Mouse (Mus musculus) hindbrain, embryonic 12.5 days (tissue): ENCODE measurements around the gene Dpm2. TPM values are rescaled to one million over a fixed set of nuclear protein-coding genes. Genes with fewer than 3 reads are reported as not detected.

Experiments used
- ATAC-seq: fragments of 200-750 bp; cut with Nextera tagmentation; 2 replicates; pipeline ENCODE4 v1.8.0; 2017; ENCODE audit warnings: moderate TSS enrichment; ENCODE audit not compliant: low FRiP score
- H3K27ac ChIP-seq: fragments of 300-500 bp; sonication (generic); 2 replicates; pipeline ENCODE4 v1.5.1; 2016; ENCODE audit warnings: mild to moderate bottlenecking
- H3K27me3 ChIP-seq: fragments of 300-500 bp; sonication (generic); 2 replicates; pipeline ENCODE4 v1.6.1; 2016; ENCODE audit warnings: mild to moderate bottlenecking
- H3K36me3 ChIP-seq: fragments of 300-500 bp; sonication (generic); 2 replicates; pipeline ENCODE4 v1.6.1; 2016; ENCODE audit warnings: mild to moderate bottlenecking
- H3K4me1 ChIP-seq: fragments of 300-500 bp; sonication (generic); 2 replicates; pipeline ENCODE4 v1.6.1; 2016
- H3K4me2 ChIP-seq: fragments of 300-500 bp; sonication (generic); replicated peaks from 2 replicates; pipeline ENCODE4 v1.6.1; 2016; ENCODE audit warnings: mild to moderate bottlenecking
- H3K4me3 ChIP-seq: fragments of 300-500 bp; sonication (generic); 2 replicates; pipeline ENCODE4 v1.5.1; 2016; ENCODE audit warnings: mild to moderate bottlenecking
- H3K9ac ChIP-seq: fragments of 300-500 bp; sonication (generic); 2 replicates; pipeline ENCODE4 v1.6.1; 2016; ENCODE audit warnings: mild to moderate bottlenecking, moderate library complexity
- H3K9me3 ChIP-seq: fragments of 300-500 bp; sonication (generic); replicated peaks from 2 replicates; pipeline ENCODE4 v1.6.1; 2016; ENCODE audit warnings: mild to moderate bottlenecking
- whole genome bisulfite sequencing: fragments of 180-500 bp; shearing (Covaris S2); methylation state at CpG from one replicate; pipeline ENCODE4 v1.1.7; 2016; 5-methylcytosine and 5-hydroxymethylcytosine counted together
- polyA plus RNA-seq: library from polyadenylated mRNA; unstranded; fragments of >200 nt; fragmentation: Nextera tagmentation; extraction: Ambion mirVana; gene quantifications from 2 replicates; pipeline ENCODE4 v1.2.1, GENCODE M21; 2016

Gene Dpm2
- polyA plus RNA-seq, 1 experiment from 2014 or later = 117 TPM

GRCm38 (mm10) chr2:32549764-32550163 is 20.9 kb upstream of the Dpm2 start:
- no peaks in the 10 kb centered on the region for H3K36me3 ChIP-seq
- ATAC-seq = no peak
- no peak overlapping the region for H3K9ac ChIP-seq
- no peak overlapping the region for H3K27ac ChIP-seq
- H3K4me2 ChIP-seq = no peak overlapping the region
- peaks cover 25% of the 10 kb centered on the region for H3K4me1 ChIP-seq
- H3K27me3 ChIP-seq = no peaks in the 10 kb centered on the region
- WGBS = 76% methylated on average over 6 of the region's 6 CpGs
- H3K4me3 ChIP-seq = no peak overlapping the region
- no peaks in the 10 kb centered on the region for H3K9me3 ChIP-seq

GRCm38 (mm10) chr2:32551236-32551635 is 19.4 kb upstream of the Dpm2 start:
- Histone ChIP-seq H3K4me2 (no peak overlapping the region), H3K4me1 (peaks cover 39% of the 10 kb centered on the region), H3K9me3 (no peaks in the 10 kb centered on the region), H3K36me3 (no peaks in the 10 kb centered on the region), H3K9ac (no peak overlapping the region), H3K27me3 (no peaks in the 10 kb centered on the region), H3K27ac (no peak overlapping the region), H3K4me3 (no peak overlapping the region)
- no peak for ATAC-seq
- WGBS = 85% methylated on average over 5 of the region's 5 CpGs

DNA sequence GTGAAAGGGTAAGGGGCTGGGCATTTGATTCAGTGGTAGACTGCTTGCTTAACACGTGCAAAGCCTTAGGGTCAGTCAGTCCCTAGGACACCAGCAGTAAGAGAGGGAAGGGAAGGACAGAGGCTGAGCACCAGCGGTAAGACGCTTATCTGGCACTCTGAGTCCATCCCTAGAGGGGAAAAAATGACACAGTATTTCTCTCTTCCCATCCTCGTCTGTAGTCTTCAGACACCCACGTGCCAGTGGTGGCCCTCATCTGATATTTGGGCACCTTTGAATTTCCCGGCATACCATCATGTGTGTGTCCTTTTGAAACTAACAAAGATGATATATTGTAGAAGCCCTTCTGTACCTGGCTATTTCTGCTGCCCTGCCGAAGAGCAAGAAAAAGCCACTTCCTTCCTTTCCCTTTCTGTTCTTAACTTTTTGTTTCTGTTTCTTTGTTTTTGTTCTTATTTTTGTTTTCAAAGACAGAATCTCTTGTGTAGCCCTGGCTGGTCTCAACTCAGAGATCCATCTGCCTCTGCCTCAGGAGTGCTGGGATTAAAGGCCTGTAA is 17.0 kb upstream of the Dpm2 start:
- peaks cover 62% of the 10 kb centered on the region for H3K4me1 ChIP-seq
- 85% methylated on average over 7 of the region's 7 CpGs for WGBS

GRCm38 (mm10) chr2:32555484-32555883 is 15.2 kb upstream of the Dpm2 start:
- WGBS = 32% methylated on average over 4 of the region's 4 CpGs

More for the DNA sequence above, 17.0 kb upstream of the Dpm2 start:
- Histone ChIP-seq H3K27ac (no peak overlapping the region), H3K27me3 (no peaks in the 10 kb centered on the region), H3K4me3 (no peak overlapping the region), H3K9me3 (no peaks in the 10 kb centered on the region), H3K36me3 (no peaks in the 10 kb centered on the region), H3K9ac (no peak overlapping the region), H3K4me2 (no peak overlapping the region)
- no peak for ATAC-seq

GRCm38 (mm10) chr2:32556019-32556418 is 14.6 kb upstream of the Dpm2 start:
- Histone ChIP-seq H3K27ac (peak overlapping the region; percentile 72), H3K4me1 (peaks cover 66% of the 10 kb centered on the region), H3K27me3 (no peaks in the 10 kb centered on the region), H3K4me2 (no peak overlapping the region), H3K9ac (no peak overlapping the region), H3K9me3 (no peaks in the 10 kb centered on the region), H3K4me3 (no peak overlapping the region), H3K36me3 (no peaks in the 10 kb centered on the region)
- no peak for ATAC-seq
- WGBS = 80% methylated on average over 7 of the region's 7 CpGs

More at GRCm38 (mm10) chr2:32555484-32555883, 15.2 kb upstream of the Dpm2 start:
- Histone ChIP-seq H3K9ac (no peak overlapping the region), H3K27ac (peak overlapping the region; percentile 72), H3K4me1 (peaks cover 68% of the 10 kb centered on the region), H3K4me3 (no peak overlapping the region), H3K27me3 (no peaks in the 10 kb centered on the region), H3K9me3 (no peaks in the 10 kb centered on the region), H3K36me3 (no peaks in the 10 kb centered on the region), H3K4me2 (no peak overlapping the region)
- ATAC-seq = no peak

- peak; percentile 88 for ATAC-seq
Observed at GRCm38 (mm10) chr2:32559570-32559969, 11.1 kb upstream of the Dpm2 start.

GRCm38 (mm10) chr2:32566536-32567063 is 4.1 kb upstream of the Dpm2 start:
- Histone ChIP-seq H3K4me2 (no peak overlapping the region), H3K4me1 (peaks cover 9% of the 10 kb centered on the region), H3K9me3 (no peaks in the 10 kb centered on the region), H3K27ac (no peak overlapping the region), H3K27me3 (no peaks in the 10 kb centered on the region), H3K9ac (no peak overlapping the region), H3K36me3 (peaks cover 65% of the 10 kb centered on the region), H3K4me3 (no peak overlapping the region)
- no peak for ATAC-seq
- WGBS = 41% methylated on average over 4 of the region's 4 CpGs

More at GRCm38 (mm10) chr2:32559570-32559969, 11.1 kb upstream of the Dpm2 start:
- Histone ChIP-seq H3K9me3 (no peaks in the 10 kb centered on the region), H3K27me3 (no peaks in the 10 kb centered on the region), H3K4me1 (peaks cover 57% of the 10 kb centered on the region), H3K27ac (peak overlapping the region; percentile 88), H3K36me3 (peaks cover 25% of the 10 kb centered on the region), H3K4me2 (peak overlapping the region; percentile 9), H3K4me3 (no peak overlapping the region), H3K9ac (0 out of 2 replicates have a peak overlapping the region, but pooled peaks have one; percentile 2)
- WGBS = 15% methylated on average over 5 of the region's 5 CpGs

GRCm38 (mm10) chr2:32568149-32568548 is 2.5 kb upstream of the Dpm2 start:
- H3K9ac ChIP-seq = no peak overlapping the region
- H3K36me3 ChIP-seq = peaks cover 61% of the 10 kb centered on the region
- no peak overlapping the region for H3K27ac ChIP-seq
- ATAC-seq = no peak
- no peak overlapping the region for H3K4me2 ChIP-seq
- no peak overlapping the region for H3K4me3 ChIP-seq
- H3K27me3 ChIP-seq = no peaks in the 10 kb centered on the region
- 83% methylated on average over 5 of the region's 5 CpGs for WGBS
- peaks cover 18% of the 10 kb centered on the region for H3K4me1 ChIP-seq
- no peaks in the 10 kb centered on the region for H3K9me3 ChIP-seq

- Histone ChIP-seq H3K9ac (no peak overlapping the region), H3K4me3 (no peak overlapping the region), H3K4me2 (no peak overlapping the region), H3K9me3 (no peaks in the 10 kb centered on the region), H3K36me3 (peaks cover 57% of the 10 kb centered on the region), H3K27me3 (no peaks in the 10 kb centered on the region), H3K27ac (no peak overlapping the region), H3K4me1 (peaks cover 18% of the 10 kb centered on the region)
- no peak for ATAC-seq
- WGBS = 97% methylated on average over 3 of the region's 3 CpGs
Observed at GRCm38 (mm10) chr2:32568941-32569340, 1.7 kb upstream of the Dpm2 start.

DNA sequence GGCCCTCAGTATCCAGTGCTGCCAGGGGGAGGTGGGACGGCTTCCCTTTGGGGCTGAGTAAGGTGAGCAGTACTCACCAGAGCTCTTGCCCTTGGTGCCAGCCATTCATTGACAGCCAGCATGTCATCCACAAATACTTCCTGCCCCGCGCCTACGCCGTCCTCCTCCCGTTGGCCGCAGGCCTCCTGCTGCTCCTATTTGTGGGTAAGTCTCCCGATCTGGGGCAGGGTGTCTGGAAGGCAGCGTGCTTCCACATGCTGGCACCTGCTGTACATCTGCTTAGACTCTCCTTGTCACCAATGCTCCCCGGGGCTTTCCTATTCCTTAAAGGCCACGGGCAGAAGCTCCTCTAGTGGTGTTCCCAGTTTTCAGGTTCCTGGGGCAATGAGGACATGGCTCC is 1.5 kb downstream of the Dpm2 start:
- Histone ChIP-seq H3K9ac (no peak overlapping the region), H3K9me3 (no peaks in the 10 kb centered on the region), H3K4me1 (peaks cover 25% of the 10 kb centered on the region), H3K27ac (no peak overlapping the region), H3K4me2 (peak overlapping the region; percentile 95; the same call in 1 of the 2 replicates), H3K4me3 (no peak overlapping the region), H3K36me3 (peaks cover 27% of the 10 kb centered on the region), H3K27me3 (peaks cover 6% of the 10 kb centered on the region; the same call in 1 of the 2 replicates)
- ATAC-seq = no peak
- 91% methylated on average over 11 of the region's 11 CpGs for WGBS

DNA sequence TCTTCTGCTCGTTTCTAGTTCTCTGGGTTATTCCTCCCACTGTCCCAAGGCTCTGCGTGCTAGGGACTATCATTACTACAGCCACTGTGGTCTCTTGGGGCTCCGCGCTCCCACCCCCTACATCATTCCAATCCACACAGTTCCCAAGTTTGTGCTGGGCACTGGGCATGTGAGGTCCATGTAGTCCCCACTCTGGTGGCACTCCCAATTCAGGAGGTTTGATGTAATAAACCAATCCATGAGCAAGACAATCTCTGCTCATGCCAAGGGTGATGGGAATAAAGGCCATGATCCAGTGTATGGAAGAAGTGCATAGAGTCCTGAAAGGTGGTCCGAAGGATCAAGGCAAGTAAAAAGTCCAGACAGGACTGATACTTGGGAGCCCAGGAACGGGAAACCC is 3.8 kb downstream of the Dpm2 start, which contains the start of gene Pip5kl1:
Gene Pip5kl1, plus strand, starts transcription at position 301 of the 400 bp plus-strand sequence.
- Histone ChIP-seq H3K36me3 (peaks cover 10% of the 10 kb centered on the region), H3K4me1 (peaks cover 25% of the 10 kb centered on the region), H3K9ac (peak within 1 kb of the TSS; percentile 64), H3K9me3 (no peaks in the 10 kb centered on the region), H3K4me3 (peak within 1 kb of the TSS; percentile 51), H3K4me2 (peak within 1 kb of the TSS; percentile 100), H3K27ac (no peak within 1 kb of the TSS), H3K27me3 (peaks cover 27% of the 10 kb centered on the region)
- ATAC-seq = no peak
- WGBS = 85% methylated on average over 6 of the region's 6 CpGs

DNA sequence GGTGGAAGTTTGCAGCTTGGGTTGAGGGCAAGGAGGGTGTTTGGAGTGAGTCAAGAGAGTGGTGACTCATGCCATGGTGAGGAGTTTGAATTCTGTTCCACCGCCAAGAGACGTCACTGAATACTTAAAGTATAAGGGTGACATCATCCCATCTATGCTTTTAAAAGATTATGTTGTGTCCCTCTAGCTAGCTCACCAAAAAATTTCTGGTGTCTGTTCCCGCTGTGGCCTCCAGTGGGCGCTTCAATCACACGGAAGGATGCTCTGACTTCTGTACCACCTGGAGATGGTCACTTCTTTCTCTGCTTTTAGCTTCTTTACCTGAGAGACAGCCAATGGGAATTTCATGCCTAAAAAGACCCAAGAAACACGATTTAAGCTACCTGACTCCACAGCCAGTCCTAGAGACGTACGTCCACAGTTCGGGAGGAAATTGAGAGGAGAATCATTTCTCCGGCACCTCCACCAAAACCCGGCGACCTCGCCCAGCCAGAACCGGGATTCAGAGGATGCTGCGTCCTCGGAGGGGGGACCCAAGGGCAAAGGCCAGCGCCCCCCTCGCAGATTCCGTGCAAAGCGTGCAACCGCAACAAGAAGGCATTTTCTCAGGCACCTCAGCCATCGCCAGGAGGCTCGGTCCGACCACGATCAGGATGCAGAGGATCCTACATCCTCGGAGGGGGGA is 4.4 kb downstream of the Dpm2 start:
- Histone ChIP-seq H3K36me3 (peaks cover 10% of the 10 kb centered on the region), H3K9ac (peak overlapping the region; percentile 64), H3K27me3 (peaks cover 32% of the 10 kb centered on the region), H3K4me3 (peak overlapping the region; percentile 51), H3K27ac (no peak overlapping the region), H3K4me1 (peaks cover 25% of the 10 kb centered on the region), H3K4me2 (peak overlapping the region; percentile 100), H3K9me3 (no peaks in the 10 kb centered on the region)
- no peak for ATAC-seq
- WGBS = 1% methylated on average over 26 of the region's 26 CpGs
